Mouse (Mus musculus): ENCODE measurements around the gene Crybb1.

The Crybb1 gene

DNA sequence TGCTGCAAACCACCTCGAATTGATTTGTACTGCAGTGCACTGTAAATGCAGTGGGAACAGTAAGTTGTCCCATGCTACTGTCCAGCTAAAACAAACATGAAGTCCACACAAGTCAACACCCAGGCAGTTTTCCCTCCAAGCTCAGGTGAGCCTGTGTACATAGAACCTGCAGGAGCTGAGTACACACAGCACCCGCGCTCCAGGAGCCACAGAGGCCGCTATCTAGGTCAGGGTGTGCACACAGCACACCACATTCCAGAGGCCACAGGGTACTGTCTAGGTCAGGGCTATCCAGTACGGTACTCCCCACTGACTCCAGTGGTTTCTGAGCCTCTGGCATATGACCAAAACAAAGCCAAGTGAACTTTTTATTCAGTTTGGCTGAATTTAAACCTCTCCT, 46.7 kb downstream of the Crybb1 start:
- DNase-seq (ENCODE audit: low spot score in 2 of 2): no peak

DNA sequence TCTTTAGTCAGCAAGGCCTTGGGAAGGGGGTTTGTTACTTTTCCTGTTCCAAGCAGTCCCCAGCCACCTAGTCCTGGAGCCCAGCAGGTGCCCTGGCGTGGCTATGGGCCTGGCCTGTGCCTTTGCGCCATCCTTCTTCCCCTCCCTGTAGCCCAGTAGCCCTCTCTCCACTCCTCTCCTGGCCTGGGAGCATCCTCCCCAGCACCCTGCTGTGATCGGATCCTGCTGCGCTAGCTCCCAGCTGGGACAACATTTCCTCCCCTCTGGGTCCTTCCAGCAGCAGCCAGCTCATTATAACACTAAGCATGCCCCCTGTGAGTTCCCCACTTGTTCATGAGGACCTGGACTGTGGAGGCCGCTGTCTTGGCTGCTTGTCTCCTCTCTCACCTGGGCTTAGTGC, 50.2 kb downstream of the Crybb1 start:
- no peak for DNase-seq (ENCODE audit: low spot score in 2 of 2)

DNA sequence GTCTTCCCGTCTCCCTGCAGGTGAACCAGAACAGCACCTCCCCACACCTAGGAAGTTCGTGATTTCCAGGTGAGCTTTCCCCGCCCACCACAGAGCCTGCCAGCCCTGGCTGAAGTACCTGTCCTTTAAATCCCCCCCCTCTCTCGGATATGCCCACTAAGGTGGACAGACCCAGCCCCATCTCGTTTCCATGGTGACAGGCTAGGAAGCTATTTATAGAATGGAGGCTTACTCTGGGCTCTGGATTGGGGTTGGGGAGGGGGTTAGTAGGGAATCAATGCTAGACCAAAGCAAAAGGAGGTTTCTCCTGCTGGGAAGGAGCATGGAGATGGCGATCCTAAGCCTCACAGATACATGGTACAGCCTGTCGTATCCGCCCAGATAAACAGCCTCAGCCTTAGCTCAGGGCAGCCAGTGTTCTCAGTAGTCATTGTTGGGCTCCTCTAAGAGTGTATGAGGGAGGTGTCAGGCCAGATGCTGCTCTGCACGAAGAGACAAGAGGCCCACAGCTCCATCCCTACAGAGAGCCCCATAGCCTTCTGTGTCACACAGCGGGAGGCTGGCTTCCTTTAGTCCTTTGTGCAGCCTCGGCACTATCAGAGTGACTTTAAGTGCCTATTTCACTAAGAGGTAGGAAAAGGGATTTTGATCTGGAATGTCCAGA, 57.7 kb downstream of the Crybb1 start:
- no peak for DNase-seq (ENCODE audit: low spot score in 2 of 2)

DNA sequence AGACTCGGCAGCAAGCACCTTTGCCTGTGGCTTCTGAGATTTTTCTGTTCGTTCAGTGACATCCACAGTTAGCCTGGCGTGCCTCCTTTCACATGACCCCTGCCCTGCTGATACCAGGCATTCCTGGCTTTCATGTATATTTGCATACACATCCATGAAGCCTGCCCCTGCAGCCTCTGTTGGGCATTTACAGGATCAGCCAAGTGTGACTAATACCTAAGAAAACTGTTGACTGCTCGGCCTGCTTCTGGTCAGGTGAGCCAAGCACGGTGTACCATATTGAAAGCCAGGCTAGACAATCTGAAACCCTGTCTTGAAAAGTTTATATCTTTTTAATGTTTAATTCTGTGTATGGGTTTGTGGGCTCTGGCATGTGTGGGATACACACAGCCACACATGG, 60.9 kb downstream of the Crybb1 start:
- DNase-seq (ENCODE audit: low spot score in 2 of 2): no peak

DNA sequence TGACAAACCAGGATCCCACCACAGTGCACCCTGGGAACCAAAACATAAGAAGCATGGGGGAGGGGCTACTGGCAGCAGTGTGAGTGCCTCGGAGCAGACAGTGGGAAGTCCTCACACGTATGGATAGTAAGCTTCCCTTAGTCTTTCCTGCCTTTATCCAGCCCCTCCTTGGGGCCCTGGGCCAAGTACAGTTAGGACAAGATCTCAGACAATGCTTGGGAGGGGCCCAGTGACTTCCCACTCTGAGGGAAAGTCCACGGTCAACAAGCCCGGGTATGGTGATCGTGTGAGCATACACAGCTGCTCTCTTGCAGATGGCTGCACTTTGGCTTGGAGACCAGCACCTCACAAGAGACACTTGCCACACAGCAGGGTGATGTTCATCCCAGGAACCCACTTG, 61.7 kb downstream of the Crybb1 start:
- no peak for DNase-seq (ENCODE audit: low spot score in 2 of 2)

Measured in spleen, postnatal 14 days (tissue).